Mouse (Mus musculus): ENCODE results near the gene Dagla. TPM values are rescaled to one million over a fixed set of nuclear protein-coding genes. Genes with fewer than 3 reads are reported as not detected.
A peak's percentile ranks its signal among the peaks of the same experiment; 100 is the strongest.

Dagla gene
- total RNA-seq, 1 experiment from 2014 or later: not detected

DNA sequence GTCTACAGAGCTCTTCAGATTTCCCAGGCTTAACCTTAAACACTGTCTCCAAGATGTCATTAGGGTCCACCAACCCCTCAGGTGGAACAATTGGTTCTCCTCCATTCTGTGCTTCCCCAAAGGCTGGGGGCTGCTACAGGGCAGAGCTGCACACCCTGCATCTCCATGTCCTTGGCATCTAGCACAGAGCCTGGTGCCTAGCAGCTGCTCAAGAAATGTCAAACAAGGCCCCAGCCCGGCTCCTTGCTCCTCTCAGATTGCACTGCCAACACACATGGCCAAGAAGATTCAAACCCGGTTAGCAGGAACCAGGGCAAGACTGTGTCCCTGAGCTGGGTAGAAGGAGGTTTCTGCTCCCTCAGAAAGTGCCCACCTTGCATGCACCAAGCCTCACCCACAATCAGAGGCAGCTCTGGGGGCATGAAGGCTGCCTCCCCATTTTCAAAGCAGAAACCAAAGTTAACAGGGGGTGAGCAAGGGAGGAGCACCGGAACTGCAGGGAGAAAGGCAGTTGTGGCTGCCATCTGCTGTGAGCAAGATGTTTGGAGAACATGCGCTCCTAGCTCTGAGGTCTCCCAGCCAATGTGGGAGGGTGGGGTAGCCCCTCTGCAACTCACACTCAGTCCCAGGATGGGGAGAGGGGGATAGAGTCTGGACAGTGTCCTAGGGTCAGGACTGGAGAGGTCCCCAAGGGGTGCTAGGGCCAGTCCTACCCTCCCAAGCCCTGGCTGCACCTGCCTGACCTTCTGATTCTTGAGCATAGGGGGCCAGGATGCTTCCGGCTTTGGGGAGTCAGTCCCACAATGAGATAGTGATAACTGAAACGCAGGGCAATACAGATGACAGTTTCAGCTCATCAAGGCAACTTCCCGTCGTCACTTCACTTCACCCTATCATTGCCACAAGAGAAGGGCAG, 16.3 kb downstream of the Dagla start:
- ATAC-seq (ENCODE audit: extremely low read depth, insufficient number of reproducible peaks, low FRiP score, poor library complexity, severe bottlenecking): no peak

DNA sequence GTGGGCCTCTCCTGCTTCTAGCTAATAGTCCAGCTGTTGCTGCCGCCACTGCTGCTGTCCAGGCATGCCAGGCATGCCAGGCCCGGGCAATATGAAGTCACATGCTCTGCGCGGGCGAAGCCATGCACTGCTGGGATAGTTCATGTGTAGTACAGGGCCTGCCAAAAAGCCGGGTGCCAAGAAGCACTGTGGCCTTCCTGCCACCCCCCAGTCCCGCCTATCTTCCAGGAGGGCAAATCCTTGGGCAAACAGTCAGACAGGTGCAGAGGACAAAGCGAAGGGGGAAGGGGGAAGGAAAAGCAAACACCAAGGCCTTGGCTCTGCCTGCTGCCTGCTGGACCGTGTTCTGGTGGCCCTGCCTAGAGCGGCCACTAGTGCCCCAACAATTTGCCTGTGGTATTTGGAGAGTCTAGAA, 18.2 kb downstream of the Dagla start:
- ATAC-seq (ENCODE audit: extremely low read depth, insufficient number of reproducible peaks, low FRiP score, poor library complexity, severe bottlenecking): no peak

DNA sequence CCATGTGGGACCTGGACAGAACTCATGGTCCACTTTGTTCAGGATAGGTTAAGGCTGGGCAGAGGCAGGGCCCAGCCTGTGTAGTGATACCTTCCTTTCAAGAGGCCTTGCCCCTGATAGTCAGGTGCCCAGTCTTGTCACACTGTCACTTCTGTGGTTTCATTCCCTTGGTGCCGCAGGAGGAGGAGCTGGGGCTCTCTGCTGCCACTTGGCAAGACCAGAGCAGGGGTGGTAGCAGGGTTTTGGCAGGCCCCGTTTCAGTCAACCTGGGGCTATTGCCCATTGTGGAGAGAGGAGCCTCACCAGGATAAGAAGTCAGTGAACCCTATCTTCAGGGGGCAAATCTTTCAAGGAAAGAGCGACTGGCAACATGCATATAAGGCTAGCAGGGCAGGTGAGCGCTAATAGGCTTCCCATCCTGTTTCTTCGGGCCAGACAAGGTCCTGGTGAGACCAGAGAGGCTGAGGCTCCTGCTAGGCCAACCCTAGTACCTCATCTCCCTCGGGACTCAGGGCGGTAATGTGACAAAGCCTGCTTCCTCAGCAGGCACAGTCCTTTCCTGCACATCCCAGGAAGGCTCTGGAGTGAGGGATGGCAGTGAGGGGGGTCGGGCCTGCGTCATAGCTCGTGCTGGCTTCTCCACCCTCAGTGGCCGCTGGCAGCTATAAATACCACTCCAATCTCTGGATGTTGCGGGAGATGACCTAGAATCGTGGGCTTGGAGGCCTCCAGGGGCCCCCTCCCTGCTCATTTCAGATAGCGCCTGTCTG, 23.7 kb downstream of the Dagla start:
- ATAC-seq (ENCODE audit: extremely low read depth, insufficient number of reproducible peaks, low FRiP score, poor library complexity, severe bottlenecking): no peak

DNA sequence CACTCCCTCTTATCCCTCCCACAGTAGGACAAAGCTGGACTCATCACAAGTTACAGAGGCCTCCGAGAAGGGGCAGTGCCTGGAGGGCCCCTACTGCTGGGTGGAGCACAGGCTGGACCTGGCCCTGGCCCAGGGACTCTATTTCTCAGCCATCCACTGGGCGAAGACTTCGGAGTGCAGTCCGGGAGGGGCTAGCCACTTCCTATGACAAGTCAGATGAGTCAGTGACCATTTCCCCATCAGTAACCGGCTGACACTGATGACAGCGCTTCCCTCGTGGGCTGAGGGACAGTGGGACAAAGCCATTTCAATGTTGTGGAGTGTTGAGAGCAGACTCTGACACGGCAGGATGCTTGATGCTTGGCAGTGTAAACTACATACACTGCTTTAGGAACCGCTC, 25.0 kb downstream of the Dagla start:
- ATAC-seq (ENCODE audit: extremely low read depth, insufficient number of reproducible peaks, low FRiP score, poor library complexity, severe bottlenecking): peak; percentile 27; the same call in 1 of the 2 replicates

DNA sequence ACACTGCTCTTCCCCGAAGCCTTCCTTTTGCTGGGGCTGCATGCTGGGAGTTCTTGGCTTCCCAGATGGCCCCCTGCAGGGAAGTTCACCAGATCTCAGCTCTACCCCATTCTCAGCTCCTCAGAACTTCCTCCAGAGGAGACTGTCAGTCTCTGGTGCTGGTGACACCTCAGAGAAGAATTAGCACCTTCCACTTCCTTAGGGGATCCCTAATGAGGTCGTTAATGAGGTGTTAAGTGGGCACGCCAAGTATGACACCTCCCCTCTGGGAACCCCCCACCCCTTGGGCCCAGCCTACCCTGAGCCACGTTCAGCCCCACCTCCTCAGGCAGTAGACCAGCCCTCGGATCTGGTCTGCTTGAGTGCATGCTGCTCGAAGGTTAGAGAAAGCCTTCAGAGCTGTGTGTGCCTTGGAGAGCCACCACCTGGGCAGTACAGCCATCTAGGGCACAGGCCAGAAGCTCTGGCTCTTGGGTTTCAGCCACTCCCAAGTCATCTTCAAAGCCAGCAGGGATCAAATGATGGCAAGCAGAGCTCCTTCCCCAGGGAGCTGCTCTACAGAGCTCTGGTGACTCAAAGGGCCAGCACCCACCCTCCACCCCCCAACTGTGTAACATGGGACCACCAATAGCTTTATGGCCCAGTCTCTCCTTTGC, 25.9 kb downstream of the Dagla start:
- ATAC-seq (ENCODE audit: extremely low read depth, insufficient number of reproducible peaks, low FRiP score, poor library complexity, severe bottlenecking): no peak

DNA sequence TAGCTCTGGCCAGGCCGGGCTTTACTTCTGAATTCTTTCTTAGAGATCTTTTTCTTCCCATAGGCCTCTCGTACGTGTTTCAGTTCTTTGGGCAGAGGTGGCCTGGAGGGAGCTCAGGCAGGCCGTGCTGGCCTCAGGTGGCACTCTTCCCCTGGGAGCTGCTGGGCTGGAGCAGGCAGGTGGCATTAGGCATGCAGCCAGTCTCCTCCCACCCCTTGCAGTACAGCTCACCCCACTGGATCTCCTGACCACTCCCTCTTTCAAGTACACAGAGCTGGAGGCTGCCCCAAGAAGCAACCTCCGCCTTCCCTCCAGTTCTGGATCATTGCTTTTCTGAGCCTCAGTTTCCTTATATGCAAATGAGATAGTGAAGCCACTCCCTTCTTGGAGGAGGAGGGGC, 26.9 kb downstream of the Dagla start:
- ATAC-seq (ENCODE audit: extremely low read depth, insufficient number of reproducible peaks, low FRiP score, poor library complexity, severe bottlenecking): no peak

DNA sequence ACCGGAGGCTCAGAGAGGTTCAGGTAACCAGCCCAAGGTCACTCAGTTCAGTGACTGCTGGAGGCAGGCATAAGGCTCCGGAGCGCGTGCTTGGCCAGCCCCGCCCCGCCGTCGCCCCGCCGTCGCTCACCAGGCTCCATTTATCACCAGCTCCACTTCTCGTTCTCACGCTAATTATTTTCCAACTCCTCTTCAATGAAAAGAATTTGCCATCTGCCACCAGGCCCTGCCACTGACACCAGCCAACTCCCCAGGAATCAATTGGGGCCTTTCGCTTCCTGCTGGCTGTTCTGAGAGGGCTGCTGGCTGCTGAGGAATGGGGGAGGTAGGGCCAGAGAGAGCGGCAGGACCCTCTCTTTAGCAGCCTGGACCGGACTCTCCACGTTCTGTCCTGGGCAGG, 27.3 kb downstream of the Dagla start:
- no peak for ATAC-seq (ENCODE audit: extremely low read depth, insufficient number of reproducible peaks, low FRiP score, poor library complexity, severe bottlenecking)

DNA sequence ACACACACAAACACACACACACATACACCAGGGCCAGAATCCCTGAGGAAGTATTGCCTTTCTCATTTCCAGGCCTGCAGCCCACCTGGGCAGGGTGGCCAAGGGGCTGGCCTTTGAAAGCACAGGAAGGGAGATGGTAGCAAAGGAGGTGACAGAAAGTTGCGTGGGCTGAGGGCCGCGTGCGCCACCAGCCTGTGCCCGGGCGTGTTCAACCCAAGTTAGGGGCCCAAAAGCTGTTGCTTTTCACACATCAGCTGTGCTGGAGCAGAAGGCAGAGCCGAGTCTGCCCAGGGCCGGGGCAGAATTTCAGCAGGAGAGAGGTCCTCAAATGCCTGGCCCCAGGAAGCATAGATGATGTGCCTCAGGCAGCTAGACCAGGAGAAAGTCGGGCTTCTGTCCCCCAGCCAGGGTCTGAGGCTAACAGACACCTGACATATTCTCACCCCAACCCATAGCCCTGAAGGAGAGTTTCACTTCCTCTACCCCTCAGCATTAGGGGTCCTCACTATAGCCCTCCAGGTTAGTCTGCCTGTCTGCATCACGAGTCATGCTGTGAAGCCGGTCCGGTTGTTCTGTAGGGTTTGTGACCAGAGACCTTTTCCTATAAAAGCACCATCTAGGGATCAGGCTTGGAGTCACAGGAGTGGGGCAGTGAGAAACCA, 28.1 kb downstream of the Dagla start:
- no peak for ATAC-seq (ENCODE audit: extremely low read depth, insufficient number of reproducible peaks, low FRiP score, poor library complexity, severe bottlenecking)

DNA sequence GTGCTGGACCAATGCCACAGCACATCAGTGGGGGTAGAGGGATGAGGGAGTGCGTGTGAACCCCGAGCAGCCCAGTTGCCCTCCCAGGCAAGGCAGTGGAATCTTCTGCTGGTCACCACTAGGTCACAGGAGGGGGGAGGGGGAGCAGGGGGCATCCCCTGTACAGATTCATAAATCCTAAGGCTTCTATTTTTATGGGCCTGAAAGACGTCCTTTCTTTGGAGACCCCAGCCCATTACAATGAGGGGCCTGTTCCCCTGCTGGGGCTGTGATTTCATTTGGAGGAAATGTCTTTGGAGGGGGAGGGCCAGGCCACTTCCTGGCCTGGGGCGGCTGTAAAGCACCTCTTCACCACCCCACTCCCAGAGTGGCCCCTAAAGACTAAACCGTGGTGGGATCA, 30.6 kb downstream of the Dagla start:
- ATAC-seq (ENCODE audit: extremely low read depth, insufficient number of reproducible peaks, low FRiP score, poor library complexity, severe bottlenecking): no peak

DNA sequence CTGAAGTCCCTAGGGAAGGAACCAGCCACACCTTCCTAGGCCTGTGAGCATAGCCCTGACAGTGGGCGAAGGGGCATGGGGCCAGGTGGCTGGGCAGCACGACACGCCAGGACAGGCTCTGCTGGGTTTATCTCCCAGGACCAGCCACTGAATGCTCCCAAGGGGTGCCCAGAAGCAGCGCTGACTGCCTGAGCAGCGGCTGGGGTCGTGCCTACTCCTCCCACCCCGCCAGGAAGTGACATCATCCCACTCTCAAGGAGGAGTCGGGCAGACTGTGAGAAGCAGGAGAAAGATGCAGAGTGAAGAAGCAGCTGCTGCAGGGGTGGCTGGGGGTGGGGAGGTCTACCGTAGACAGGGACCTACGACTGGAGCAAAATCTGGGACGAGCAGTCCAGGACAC, 31.9 kb downstream of the Dagla start:
- ATAC-seq (ENCODE audit: extremely low read depth, insufficient number of reproducible peaks, low FRiP score, poor library complexity, severe bottlenecking): peak; percentile 4; the same call in 1 of the 2 replicates

DNA sequence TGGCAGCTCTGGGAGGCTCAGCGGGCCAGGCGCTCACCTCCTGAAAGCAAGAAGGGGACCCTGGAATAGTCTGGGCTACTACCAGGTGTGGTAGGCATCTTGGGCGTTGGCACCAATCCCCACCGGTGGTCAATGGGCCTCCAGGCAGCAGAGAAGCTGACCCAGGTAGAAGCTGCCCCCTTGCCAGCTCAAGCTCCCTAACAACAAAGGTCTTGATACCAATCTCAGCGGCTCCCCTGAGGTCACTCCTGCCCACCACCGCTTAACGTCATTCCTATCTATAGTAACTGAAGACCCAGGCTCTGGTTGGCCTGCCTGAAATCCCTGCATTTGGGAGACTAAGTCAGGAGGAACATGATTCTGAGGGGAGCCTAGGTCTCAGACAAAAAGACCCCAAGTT, 33.1 kb downstream of the Dagla start:
- no peak for ATAC-seq (ENCODE audit: extremely low read depth, insufficient number of reproducible peaks, low FRiP score, poor library complexity, severe bottlenecking)

DNA sequence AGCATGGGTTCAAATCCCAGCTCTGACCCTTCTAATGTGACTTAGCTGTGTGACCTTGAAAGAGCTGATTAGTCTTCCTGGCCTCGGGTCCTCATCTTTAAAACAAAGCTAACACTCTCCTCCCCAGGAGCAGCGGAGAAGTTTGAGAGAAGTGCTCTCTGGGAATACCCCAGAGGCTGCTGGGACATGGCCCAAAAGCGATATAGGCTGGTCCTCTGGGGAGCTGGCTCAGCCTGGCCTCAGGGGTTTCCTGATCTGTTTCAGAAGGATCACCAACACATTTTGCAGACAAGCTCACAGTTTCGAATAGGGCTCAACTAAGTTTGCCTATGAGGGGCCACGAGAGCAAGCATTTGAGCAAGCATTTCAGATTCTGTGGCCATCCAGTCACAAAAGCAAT, 34.3 kb downstream of the Dagla start:
- no peak for ATAC-seq (ENCODE audit: extremely low read depth, insufficient number of reproducible peaks, low FRiP score, poor library complexity, severe bottlenecking)

DNA sequence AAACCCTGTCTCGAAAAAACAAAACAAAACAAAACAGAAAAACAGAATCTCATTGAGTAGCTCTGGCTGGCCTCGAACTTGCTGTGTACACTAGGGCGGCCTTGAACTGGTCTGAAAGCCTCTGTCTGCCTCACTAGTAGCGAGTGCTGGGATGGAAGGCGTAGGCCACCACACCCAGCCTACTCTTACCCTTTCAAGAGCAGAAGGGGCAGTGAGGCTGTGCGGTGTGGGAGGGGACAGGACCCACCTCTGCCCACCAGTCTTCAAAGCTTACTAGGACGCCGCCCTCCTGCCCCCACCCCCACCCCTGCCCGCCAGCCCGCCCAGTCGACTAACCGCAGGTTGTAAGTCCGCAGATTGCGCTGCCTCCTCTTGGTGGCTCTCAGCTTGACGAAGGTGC, 35.8 kb downstream of the Dagla start:
- ATAC-seq (ENCODE audit: extremely low read depth, insufficient number of reproducible peaks, low FRiP score, poor library complexity, severe bottlenecking): no peak

DNA sequence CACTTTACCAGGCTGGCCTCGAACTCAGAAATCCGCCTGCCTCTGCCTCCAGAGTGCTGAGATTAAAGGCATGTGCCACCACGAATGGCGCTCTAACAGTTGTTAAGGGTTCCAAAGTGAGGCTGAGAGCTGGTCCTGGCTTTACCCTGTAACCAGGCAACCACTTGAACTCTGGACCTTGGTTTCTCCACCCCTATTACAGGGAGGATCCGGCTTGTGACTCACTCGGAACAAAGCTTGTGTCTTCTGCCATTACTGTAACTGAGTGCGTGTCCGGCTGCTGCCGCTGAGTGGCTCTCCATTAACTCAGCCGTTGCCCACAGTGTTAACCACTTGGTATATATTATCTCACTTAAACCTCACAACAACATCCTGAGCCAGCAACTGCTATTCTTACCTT, 36.7 kb downstream of the Dagla start:
- ATAC-seq (ENCODE audit: extremely low read depth, insufficient number of reproducible peaks, low FRiP score, poor library complexity, severe bottlenecking): no peak

DNA sequence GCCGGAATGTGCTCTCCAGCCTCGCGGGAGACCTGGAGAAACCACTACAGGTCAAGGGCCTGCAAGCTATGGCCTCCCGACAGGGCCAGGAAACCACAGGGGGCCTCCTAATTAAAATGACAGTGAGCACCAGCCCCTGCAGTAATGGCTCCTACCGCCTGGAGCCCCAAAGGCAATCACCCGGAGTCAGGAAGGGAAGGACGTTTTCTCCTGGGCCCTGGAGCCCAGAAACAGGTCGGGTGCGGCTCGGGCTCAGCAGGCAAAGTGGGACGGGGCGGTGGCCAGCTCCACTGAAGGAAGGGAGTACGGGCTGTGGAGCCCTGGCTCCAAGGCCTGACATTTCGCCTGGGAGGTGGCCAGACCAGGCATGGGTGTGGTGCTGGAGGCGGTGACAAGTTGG, 37.6 kb downstream of the Dagla start:
- no peak for ATAC-seq (ENCODE audit: extremely low read depth, insufficient number of reproducible peaks, low FRiP score, poor library complexity, severe bottlenecking)

DNA sequence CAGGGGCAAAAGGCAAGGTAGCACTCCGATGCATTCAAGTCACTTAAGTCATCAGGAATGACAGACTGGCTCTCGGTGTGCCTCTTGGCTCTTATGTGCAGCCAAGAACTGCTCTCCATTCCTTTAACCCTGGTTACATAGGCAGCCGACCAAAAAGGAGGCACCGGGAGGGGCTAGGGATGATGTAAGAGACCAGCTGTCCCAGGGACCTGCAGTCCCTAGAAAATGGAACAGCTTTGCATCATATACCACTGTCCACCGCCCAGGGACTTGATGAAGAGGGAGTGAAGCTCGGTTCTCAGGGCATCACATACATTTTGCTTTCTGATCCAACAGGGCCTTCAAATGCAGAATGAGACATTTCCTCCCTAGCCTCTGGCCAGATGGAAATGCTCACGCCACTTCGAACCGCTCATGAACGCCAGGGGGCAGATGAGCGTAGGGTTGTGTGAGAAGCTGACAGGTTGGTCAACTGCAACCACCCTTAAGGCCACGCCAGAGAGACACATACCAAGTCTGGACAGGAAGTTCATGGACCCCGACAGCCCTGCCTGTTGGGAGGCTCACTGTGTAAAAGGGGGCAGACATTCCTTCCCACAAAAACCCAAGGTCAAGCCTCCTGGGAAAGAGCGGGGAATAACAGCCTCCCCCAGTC, 38.4 kb downstream of the Dagla start:
- ATAC-seq (ENCODE audit: extremely low read depth, insufficient number of reproducible peaks, low FRiP score, poor library complexity, severe bottlenecking): 0 out of 2 replicates have a peak, but pooled peaks have one; percentile 18

DNA sequence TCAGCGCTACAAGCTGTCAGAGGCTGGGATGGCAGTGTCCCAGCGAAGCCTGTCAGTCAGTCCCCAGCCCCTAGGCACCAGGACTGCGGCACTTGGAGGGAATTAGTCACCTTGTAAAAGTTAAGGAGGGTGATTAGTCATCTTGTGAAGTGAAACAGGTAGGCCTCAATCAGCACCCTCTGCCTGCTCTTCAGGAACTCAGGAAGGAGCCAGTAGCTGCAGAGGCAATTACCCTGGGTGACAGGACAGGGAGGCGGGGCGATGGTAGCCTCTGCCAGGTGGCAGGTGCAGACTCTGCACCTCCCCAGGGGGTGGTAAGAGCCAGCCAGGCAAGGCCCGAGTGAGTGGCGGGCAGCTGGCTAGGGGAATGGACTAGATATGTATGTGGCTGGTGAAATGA, 43.3 kb downstream of the Dagla start:
- ATAC-seq (ENCODE audit: extremely low read depth, insufficient number of reproducible peaks, low FRiP score, poor library complexity, severe bottlenecking): no peak

DNA sequence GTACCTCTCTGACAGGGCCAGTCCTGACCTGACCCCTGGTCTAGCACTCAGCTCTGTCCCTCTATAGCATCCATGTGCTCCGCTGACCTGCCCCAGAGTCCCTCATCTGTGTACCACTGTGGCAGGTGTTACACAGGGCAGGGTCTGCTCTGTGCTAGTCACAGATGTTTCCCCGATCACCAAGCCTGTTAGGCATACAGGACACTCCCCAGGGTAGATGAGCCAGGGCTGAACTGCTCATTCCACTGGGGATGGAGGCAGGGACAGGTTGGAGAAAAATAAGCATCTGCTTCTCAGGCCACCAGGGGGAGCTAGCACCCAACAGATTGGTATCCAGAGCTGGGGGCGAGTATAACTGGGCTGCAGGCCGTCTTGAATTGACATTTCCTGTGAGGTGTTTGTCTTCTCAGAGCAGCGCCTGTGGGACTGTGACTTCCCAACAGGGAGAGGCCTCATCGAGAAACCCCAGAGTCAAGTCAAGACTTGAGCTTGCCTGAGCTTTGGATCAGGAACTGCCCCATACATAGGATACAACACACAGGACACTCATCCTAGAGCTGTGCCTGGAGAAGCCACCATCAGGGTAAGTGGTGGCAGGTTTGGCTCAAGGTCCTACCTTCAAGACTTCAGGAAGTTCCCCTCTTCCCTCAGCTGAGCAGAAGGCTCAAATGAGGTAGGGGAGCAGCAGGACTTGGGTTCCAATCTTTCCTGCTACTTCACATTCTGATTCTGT, 46.2 kb downstream of the Dagla start:
- no peak for ATAC-seq (ENCODE audit: extremely low read depth, insufficient number of reproducible peaks, low FRiP score, poor library complexity, severe bottlenecking)
